Mouse (Mus musculus) olfactory bulb, adult 2 months (tissue): ENCODE data around the gene 2310022A10Rik. TPM values are rescaled to one million over a fixed set of nuclear protein-coding genes. Genes with fewer than 3 reads are reported as not detected.

Source experiments
- H3K27ac ChIP-seq: fragments of 200-500 bp; 2 replicates; pipeline ENCODE4 v1.5.1; 2012; ENCODE audit warnings: low read depth, low read length; ENCODE audit not compliant: insufficient read depth
- H3K4me1 ChIP-seq: fragments of 200-500 bp; 2 replicates; pipeline ENCODE4 v1.6.1; 2012; ENCODE audit warnings: low read length; ENCODE audit not compliant: control insufficient read depth, insufficient read depth
- H3K4me3 ChIP-seq: fragments of 200-500 bp; 2 replicates; pipeline ENCODE4 v1.5.1; 2012; ENCODE audit warnings: mild to moderate bottlenecking, low read depth, low read length, moderate library complexity; ENCODE audit not compliant: insufficient read depth
- CTCF ChIP-seq: fragments of 200-500 bp; IDR thresholded peaks from 2 replicates; pipeline ENCODE4 v1.5.1; 2012; ENCODE audit warnings: low read depth, mild to moderate bottlenecking, low read length, moderate library complexity; ENCODE audit not compliant: insufficient read depth
- POLR2A ChIP-seq: fragments of 200-500 bp; IDR thresholded peaks from 2 replicates; pipeline ENCODE4 v1.6.1; 2012; ENCODE audit warnings: mild to moderate bottlenecking, low read depth, low read length, moderate library complexity; ENCODE audit not compliant: insufficient read depth
- WGBS: fragments of 180-500 bp; shearing (Covaris S2); methylation state at CpG from one replicate; pipeline ENCODE4 v1.1.7; 2018; 5-methylcytosine and 5-hydroxymethylcytosine counted together
- polyA plus RNA-seq: library from polyadenylated mRNA; stranded (reverse); fragments of >200 nt; gene quantifications from 2 replicates; pipeline ENCODE4 v1.2.4, GENCODE M21; 2012; ENCODE audit warnings: low replicate concordance; ENCODE audit not compliant: missing spikeins, insufficient read depth, insufficient read length

Gene 2310022A10Rik
- polyA plus RNA-seq, 1 experiment, result not detected

- no peak for TF ChIP-seq POLR2A
- TF ChIP-seq CTCF, result no peak
- Histone ChIP-seq H3K4me3 (no peak overlapping the region), H3K4me1 (peaks cover 18% of the 10 kb centered on the region), H3K27ac (no peak overlapping the region)
- WGBS, result 88% methylated on average over 8 of the region's 8 CpGs
Measured at GRCm38 (mm10) chr7:27537998-27538397, 15.0 kb upstream of the 2310022A10Rik start.

DNA sequence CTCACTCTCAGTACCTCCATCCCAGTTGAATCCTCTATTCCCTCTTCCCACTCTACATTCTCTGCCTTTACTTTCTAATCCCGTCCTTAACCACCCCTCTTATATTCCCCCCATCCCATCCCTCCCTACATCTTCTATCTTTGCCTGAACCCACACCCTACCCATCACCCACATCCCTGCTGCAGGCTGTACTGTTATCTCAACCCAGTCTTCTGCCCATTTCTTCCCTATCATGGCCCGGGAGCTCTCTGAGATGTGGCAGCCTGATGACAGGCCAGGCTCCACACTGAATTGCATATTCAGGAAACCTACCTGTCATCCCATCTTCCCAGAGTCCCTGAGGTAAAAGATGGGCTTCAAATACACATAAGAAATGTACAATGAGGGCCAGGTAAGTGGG lies 14.2 kb upstream of the 2310022A10Rik start:
- TF ChIP-seq POLR2A (no peak), CTCF (no peak)
- H3K27ac ChIP-seq, result no peak overlapping the region
- no peak overlapping the region for H3K4me3 ChIP-seq
- H3K4me1 ChIP-seq, result peaks cover 18% of the 10 kb centered on the region
- WGBS, result 91% methylated on average over 2 of the region's 2 CpGs

GRCm38 (mm10) chr7:27540521-27540920 lies 12.5 kb upstream of the 2310022A10Rik start:
- no peak overlapping the region for H3K4me3 ChIP-seq
- peaks cover 18% of the 10 kb centered on the region for H3K4me1 ChIP-seq
- WGBS, result 80% methylated on average over 2 of the region's 2 CpGs
- no peak for TF ChIP-seq CTCF
- no peak for TF ChIP-seq POLR2A
- no peak overlapping the region for H3K27ac ChIP-seq

- peaks cover 18% of the 10 kb centered on the region for H3K4me1 ChIP-seq
- WGBS, result 90% methylated on average over 6 of the region's 6 CpGs
- TF ChIP-seq POLR2A (no peak), CTCF (no peak)
- 0 out of 2 replicates have a peak overlapping the region, but pooled peaks have one; percentile 2 for H3K4me3 ChIP-seq
- peak overlapping the region; percentile 59; the same call in 1 of the 2 replicates for H3K27ac ChIP-seq
Measured at GRCm38 (mm10) chr7:27540935-27541334, 12.1 kb upstream of the 2310022A10Rik start.

- Histone ChIP-seq H3K4me1 (peaks cover 18% of the 10 kb centered on the region), H3K4me3 (peak overlapping the region; percentile 70), H3K27ac (peak overlapping the region; percentile 68)
- TF ChIP-seq CTCF (no peak), POLR2A (no peak)
- WGBS, result 27% methylated on average over 16 of the region's 16 CpGs
Measured at GRCm38 (mm10) chr7:27541431-27541830, 11.6 kb upstream of the 2310022A10Rik start.

DNA sequence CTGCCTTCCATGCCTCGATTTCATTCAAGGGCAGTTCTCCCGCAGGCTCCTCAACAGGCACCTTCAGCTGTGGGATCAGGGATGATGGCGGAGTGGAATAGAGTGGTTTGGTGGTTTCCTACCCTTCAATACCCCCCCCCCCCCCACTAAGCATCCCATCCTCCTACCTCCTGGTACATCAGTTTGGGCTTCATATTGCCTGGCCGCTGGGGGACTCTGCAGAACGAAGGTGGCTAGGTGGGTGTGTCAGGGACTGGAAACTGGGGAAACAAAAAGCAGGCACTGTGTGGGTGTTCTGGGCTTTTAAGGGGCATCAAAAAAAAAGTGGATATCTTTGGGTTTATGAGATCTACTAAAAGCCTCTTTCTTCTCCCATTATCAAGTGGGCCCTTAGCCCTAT lies 11.1 kb upstream of the 2310022A10Rik start:
- H3K4me1 ChIP-seq, result peaks cover 18% of the 10 kb centered on the region
- peak overlapping the region; percentile 70 for H3K4me3 ChIP-seq
- TF ChIP-seq POLR2A, result no peak
- no peak for TF ChIP-seq CTCF
- H3K27ac ChIP-seq, result peak overlapping the region; percentile 68
- WGBS, result 24% methylated on average over 5 of the region's 5 CpGs

DNA sequence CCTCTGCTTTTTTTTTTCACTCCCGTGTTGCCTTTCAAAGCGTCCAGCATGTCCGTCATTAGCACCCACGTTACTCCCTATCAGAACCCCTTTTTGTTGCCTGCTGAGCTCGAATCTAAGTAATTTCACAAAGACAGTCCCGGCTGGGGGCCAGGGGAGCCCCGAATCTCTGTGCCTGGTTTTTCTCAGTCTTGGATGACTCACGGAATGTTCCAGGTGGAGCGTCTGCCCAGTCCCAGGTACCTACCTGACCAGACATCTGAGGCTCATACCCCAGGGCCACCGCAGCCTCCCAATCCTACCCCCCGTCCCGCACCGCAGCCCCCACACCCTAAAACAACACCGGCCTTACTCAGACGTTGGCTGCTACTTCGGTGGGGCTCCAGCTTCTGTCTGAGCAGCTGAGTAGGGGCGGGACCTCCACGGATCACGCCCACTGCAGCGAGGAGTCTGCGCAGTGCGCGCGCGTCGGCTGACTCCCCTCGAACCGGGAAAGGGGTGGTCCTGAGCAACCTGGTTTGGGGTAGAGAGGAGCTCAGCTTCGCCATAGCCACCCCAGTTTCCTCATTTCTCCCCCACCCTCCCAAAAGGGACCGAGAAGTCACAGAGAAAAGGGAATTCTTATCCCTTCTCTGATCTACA lies 10.5 kb upstream of the 2310022A10Rik start:
- TF ChIP-seq CTCF (no peak), POLR2A (peak; percentile 69; the same call in 1 of the 2 replicates)
- H3K4me3 ChIP-seq, result peak overlapping the region; percentile 70
- peaks cover 18% of the 10 kb centered on the region for H3K4me1 ChIP-seq
- peak overlapping the region; percentile 23 for H3K27ac ChIP-seq
- WGBS, result 1% methylated on average over 30 of the region's 30 CpGs

DNA sequence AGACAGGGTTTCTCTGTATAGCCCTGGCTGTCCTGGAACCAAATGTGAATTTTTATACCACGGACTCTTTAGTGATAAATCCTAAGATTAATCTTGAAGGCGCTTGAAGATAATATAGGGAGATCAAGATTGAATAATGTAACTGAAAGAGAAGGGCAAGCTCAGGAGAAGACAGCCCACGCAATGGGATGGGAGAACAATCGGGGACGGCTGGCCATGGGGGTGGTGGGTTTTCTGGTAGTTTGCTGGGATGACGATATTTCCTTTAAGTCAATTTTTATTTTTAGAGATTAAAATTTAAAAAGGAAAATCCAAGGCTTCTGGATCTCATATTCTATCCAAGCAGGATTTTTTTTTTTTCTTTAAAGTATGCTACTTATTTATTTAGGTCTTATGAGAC lies 10.0 kb upstream of the 2310022A10Rik start:
- TF ChIP-seq CTCF, result no peak
- no peak for TF ChIP-seq POLR2A
- H3K27ac ChIP-seq, result peak overlapping the region; percentile 23
- peaks cover 18% of the 10 kb centered on the region for H3K4me1 ChIP-seq
- H3K4me3 ChIP-seq, result peak overlapping the region; percentile 70; the same call in 1 of the 2 replicates
- whole genome bisulfite sequencing, result 14% methylated on average over 6 of the region's 6 CpGs

GRCm38 (mm10) chr7:27543851-27544250 lies 9.2 kb upstream of the 2310022A10Rik start:
- no peak for TF ChIP-seq CTCF
- no peak for TF ChIP-seq POLR2A
- WGBS, result 91% methylated on average over 4 of the region's 4 CpGs
- Histone ChIP-seq H3K27ac (no peak overlapping the region), H3K4me1 (peaks cover 18% of the 10 kb centered on the region), H3K4me3 (no peak overlapping the region)
